Mouse (Mus musculus): ENCODE measurements around the gene D17Wsu92e. TPM values are rescaled to one million over a fixed set of nuclear protein-coding genes. Genes with fewer than 3 reads are reported as not detected.
A peak's percentile ranks its signal among the peaks of the same experiment; 100 is the strongest.

Gene D17Wsu92e
- polyA plus RNA-seq, 1 experiment from 2014 or later: 10.9 TPM

DNA sequence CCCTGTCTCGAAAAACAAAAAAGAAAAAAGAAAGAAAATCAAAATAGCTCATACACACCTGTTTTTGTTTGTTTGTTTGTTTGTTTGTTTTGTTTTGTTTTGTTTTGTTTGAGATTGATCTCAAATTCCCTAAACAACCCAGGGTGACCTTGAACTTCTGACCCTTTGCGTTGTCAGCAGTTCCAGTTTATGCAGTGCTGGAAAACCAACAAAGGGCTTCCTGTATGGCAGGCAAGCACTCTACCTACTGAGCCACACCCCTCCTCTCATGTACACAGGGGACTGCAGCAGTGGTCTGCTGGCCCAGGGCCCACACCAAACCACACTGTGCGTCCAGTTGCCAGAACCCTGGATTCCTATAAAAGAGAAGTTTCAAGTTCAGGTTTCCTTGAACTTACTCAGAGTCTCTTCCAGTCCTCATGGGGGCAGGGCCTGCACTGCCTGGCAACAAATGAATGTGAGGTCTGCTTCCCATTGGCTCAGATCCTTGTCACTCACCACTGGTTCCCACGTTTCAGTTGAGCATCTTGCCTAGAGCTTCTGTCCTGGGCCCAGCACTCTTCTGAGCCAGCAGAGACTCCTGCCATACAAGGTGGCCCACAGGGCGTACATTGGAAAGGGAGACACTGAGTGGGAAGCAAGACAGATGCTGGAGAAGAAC lies 116.4 kb downstream of the D17Wsu92e start:
- H3K4me3 ChIP-seq (ENCODE audit: low read depth, low read length): no peak overlapping the region
- H3K36me3 ChIP-seq (ENCODE audit: control insufficient read depth, insufficient read depth, low read length): no peaks in the 10 kb centered on the region
- H3K9ac ChIP-seq (ENCODE audit: low read length): no peak overlapping the region
- H3K27ac ChIP-seq (ENCODE audit: low read depth, low read length): no peak overlapping the region
- no peak overlapping the region for H3K4me2 ChIP-seq
- H3K9me3 ChIP-seq (ENCODE audit: control insufficient read depth, low read length): no peaks in the 10 kb centered on the region
- DNase-seq (ENCODE audit: low spot score, missing footprints) (no peak), ATAC-seq (ENCODE audit: low FRiP score) (no peak)
- H3K27me3 ChIP-seq (ENCODE audit: control insufficient read depth, insufficient read depth, low read length): peaks cover 17% of the 10 kb centered on the region
- WGBS: 70% methylated on average over 5 of the region's 5 CpGs
- peaks cover 6% of the 10 kb centered on the region; the same call in 1 of the 2 replicates for H3K4me1 ChIP-seq (ENCODE audit: control insufficient read depth, insufficient read depth, low read length)

DNA sequence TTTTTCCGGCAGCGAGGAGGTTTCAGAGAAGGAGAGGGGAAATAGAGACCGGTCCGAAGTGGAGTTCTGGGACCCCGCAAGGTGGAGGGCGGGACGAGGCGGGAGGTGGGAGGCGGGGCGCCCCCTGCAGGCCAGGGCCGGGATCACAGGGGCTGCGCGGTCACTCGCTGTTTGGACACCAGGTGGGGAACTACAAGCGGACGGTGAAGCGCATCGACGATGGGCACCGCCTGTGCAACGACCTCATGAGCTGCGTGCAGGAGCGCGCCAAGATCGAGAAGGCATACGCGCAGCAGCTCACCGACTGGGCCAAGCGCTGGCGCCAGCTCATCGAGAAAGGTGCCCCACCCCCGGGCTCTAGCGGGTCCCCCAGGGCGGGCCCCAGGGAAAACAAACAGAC lies 117.9 kb downstream of the D17Wsu92e start:
- ATAC-seq (ENCODE audit: low FRiP score) (peak; percentile 67; the same call in 1 of the 2 replicates), DNase-seq (ENCODE audit: low spot score, missing footprints) (peak; percentile 97)
- Histone ChIP-seq H3K4me2 (peak overlapping the region; percentile 50), H3K4me1 (ENCODE audit: control insufficient read depth, insufficient read depth, low read length) (0 out of 2 replicates have a peak, but pooled peaks cover 4% of the 10 kb centered on the region), H3K27ac (ENCODE audit: low read depth, low read length) (no peak overlapping the region), H3K9me3 (ENCODE audit: control insufficient read depth, low read length) (no peaks in the 10 kb centered on the region), H3K27me3 (ENCODE audit: control insufficient read depth, insufficient read depth, low read length) (peaks cover 15% of the 10 kb centered on the region), H3K9ac (ENCODE audit: low read length) (peak overlapping the region; percentile 53; the same call in 1 of the 2 replicates), H3K4me3 (ENCODE audit: low read depth, low read length) (peak overlapping the region; percentile 19), H3K36me3 (ENCODE audit: control insufficient read depth, insufficient read depth, low read length) (no peaks in the 10 kb centered on the region)
- 2% methylated on average over 34 of the region's 34 CpGs for WGBS

- ATAC-seq (ENCODE audit: low FRiP score): no peak
- Histone ChIP-seq H3K9me3 (ENCODE audit: control insufficient read depth, low read length) (no peaks in the 10 kb centered on the region), H3K27ac (ENCODE audit: low read depth, low read length) (no peak overlapping the region), H3K27me3 (ENCODE audit: control insufficient read depth, insufficient read depth, low read length) (peaks cover 10% of the 10 kb centered on the region), H3K4me1 (ENCODE audit: control insufficient read depth, insufficient read depth, low read length) (0 out of 2 replicates have a peak, but pooled peaks cover 4% of the 10 kb centered on the region), H3K4me2 (no peak overlapping the region), H3K36me3 (ENCODE audit: control insufficient read depth, insufficient read depth, low read length) (no peaks in the 10 kb centered on the region), H3K4me3 (ENCODE audit: low read depth, low read length) (no peak overlapping the region), H3K9ac (ENCODE audit: low read length) (no peak overlapping the region)
- DNase-seq (ENCODE audit: low spot score, missing footprints): peak; percentile 88
- 76% methylated on average over 6 of the region's 6 CpGs for WGBS
These were observed 118.6 kb downstream of the D17Wsu92e start for GRCm38 (mm10) chr17:27701856-27702255.

Other genes with a start within 250 kb of the D17Wsu92e start
- gene Nudt3, start 197.2 kb downstream of the D17Wsu92e start, polyA plus RNA-seq (2014; fragmentation: Nextera tagmentation; extraction: Ambion mirVana): 44.5 and 46.0 TPM in 2 replicates
- not detected in 2 replicates for gene RPS10-NUDT3, start 185.4 kb downstream of the D17Wsu92e start, polyA plus RNA-seq (2014; fragmentation: Nextera tagmentation; extraction: Ambion mirVana)
- 845 and 859 TPM in 2 replicates for gene Rps10, start 184.0 kb downstream of the D17Wsu92e start, polyA plus RNA-seq (2014; fragmentation: Nextera tagmentation; extraction: Ambion mirVana)
- gene Pacsin1, start 165.1 kb downstream of the D17Wsu92e start, polyA plus RNA-seq (2014; fragmentation: Nextera tagmentation; extraction: Ambion mirVana): 3.1 and 4.5 TPM in 2 replicates
- gene Spdef, start 91.7 kb downstream of the D17Wsu92e start, polyA plus RNA-seq (2014; fragmentation: Nextera tagmentation; extraction: Ambion mirVana): 0.25 TPM in 1 of 2 replicates, not detected in the other
- 358 and 416 TPM in 2 replicates for gene Snrpc, start 17.5 kb upstream of the D17Wsu92e start, polyA plus RNA-seq (2014; fragmentation: Nextera tagmentation; extraction: Ambion mirVana)
- gene Uhrf1bp1, start 35.8 kb upstream of the D17Wsu92e start, polyA plus RNA-seq (2014; fragmentation: Nextera tagmentation; extraction: Ambion mirVana): 4.9 TPM in 2 replicates
- 22.5 and 23.7 TPM in 2 replicates for gene Anks1, start 88.7 kb upstream of the D17Wsu92e start, polyA plus RNA-seq (2014; fragmentation: Nextera tagmentation; extraction: Ambion mirVana)
- 95.0 and 103 TPM in 2 replicates for gene Taf11, start 89.2 kb upstream of the D17Wsu92e start, polyA plus RNA-seq (2014; fragmentation: Nextera tagmentation; extraction: Ambion mirVana)

Data from midbrain, embryonic 11.5 days (tissue).